ENCODE assay signal across 10 mouse cellular contexts in the genomic region with DNA sequence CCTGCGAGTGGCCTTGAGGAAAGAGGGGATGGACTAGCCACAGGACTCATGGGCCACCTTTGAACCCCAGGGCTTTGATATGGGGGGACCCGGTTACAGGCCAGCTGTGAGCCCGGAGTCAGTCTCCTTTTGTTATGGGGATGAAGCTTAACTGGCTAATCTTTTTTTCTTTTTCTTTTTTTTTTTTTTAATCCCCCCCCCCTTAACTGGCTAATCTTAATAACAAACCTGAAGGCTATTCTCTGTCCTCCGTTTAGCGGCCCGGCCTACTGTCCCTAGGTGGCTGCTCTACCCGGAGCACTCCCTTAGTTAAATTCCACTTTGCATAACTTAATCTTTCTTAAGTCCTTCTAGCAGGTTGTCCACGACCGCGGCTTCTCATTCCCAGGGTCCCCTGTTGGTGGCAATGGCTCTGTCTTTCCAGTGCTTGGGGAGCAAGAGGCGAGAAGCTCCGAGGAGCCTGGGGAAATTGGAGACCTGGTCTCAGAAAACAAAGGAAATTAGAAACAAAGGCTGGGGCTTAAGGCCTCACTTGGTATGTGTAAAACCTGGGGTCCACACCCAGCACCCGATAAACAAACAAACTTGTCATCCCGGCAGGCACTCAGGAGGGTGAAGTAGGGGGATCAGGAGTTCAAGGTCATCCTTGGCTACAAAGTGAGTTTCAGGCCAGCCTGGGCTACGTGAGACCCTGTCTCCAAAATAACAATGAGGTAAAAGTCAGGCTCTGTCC. TPM values are rescaled to one million over a fixed set of nuclear protein-coding genes. Genes with fewer than 3 reads are reported as not detected.
DNase-seq lines count a peak whose midpoint lies in the region; ATAC-seq and TF ChIP-seq lines count a peak whose summit lies in the region.
"Had no signal": no experiment of that assay in that cellular context is flagged by ENCODE, and none has a peak within 500 bp of the region (broad histone marks: within the 10 kb centered on the region; RNA-seq: fewer than 3 reads in every experiment).

No protein-coding gene starts in this region.

- no peak overlapping the region for H3K4me3 ChIP-seq in liver, adult 2 months (ENCODE audit: insufficient read depth, low read depth, low read length)
- H3K4me3 ChIP-seq in bone marrow macrophage, adult 2 months (ENCODE audit: insufficient read depth, low read length): no peak overlapping the region
- no peak overlapping the region for H3K4me3 ChIP-seq in hindbrain, embryonic 16.5 days (ENCODE audit: low read length)
- H3K4me3 ChIP-seq in liver, postnatal 0 days (ENCODE audit: low read depth, low read length): no peak overlapping the region

- H3K27ac ChIP-seq in liver, adult 2 months (replicated peaks; ENCODE audit: insufficient read depth, low read depth, low read length): peak overlapping the region; percentile 70
- peak overlapping the region; percentile 92 for H3K27ac ChIP-seq in bone marrow macrophage, adult 2 months (ENCODE audit: insufficient read depth, low read depth, low read length)
- H3K27ac ChIP-seq in hindbrain, embryonic 16.5 days (ENCODE audit: low read depth, low read length): peak overlapping the region; percentile 4; the same call in 1 of the 2 replicates
- peak overlapping the region; percentile 93 for H3K27ac ChIP-seq in liver, postnatal 0 days (ENCODE audit: low read depth)

- no peak overlapping the region for H3K4me2 ChIP-seq in hindbrain, embryonic 16.5 days (ENCODE audit: low read length)
- H3K4me2 ChIP-seq in liver, postnatal 0 days (ENCODE audit: low read depth, low read length): no peak overlapping the region; the same call in 1 of the 2 replicates

- WGBS in liver, adult 2 months: 64% methylated on average over 15 of the region's 15 CpGs
- 14% methylated on average over 15 of the region's 15 CpGs for WGBS in hindbrain, embryonic 16.5 days
- WGBS in liver, postnatal 0 days (ENCODE audit: insufficient replicate concordance): 49% methylated on average over 15 of the region's 15 CpGs

- no peaks in the 10 kb centered on the region for H3K9me3 ChIP-seq in hindbrain, embryonic 16.5 days (ENCODE audit: control insufficient read depth, low read length)
- no peaks in the 10 kb centered on the region for H3K9me3 ChIP-seq in liver, postnatal 0 days (ENCODE audit: low read length)

- no peak for TF ChIP-seq EP300 in liver, postnatal 0 days (IDR thresholded peaks at IDR 0.05; ENCODE audit: low read depth)

- no peak for DNase-seq in liver, adult 2 months (ENCODE audit: extremely low read depth, low read depth, low spot score)
- DNase-seq in liver: no peak
- no peak for DNase-seq in liver, postnatal 0 days
- DNase-seq in thymus, postnatal 0 days (ENCODE audit: low spot score): no peak
- DNase-seq in right cerebral cortex, adult 18-20 months: no peak
- DNase-seq: adrenal gland, adult 2 months; layer of hippocampus, postnatal 36 days had no signal

- H3K4me1 ChIP-seq in liver, adult 2 months (ENCODE audit: control insufficient read depth, insufficient read depth, low read length): peaks cover 24% of the 10 kb centered on the region
- H3K4me1 ChIP-seq in bone marrow macrophage, adult 2 months (ENCODE audit: control insufficient read depth, insufficient read depth, low read length): peaks cover 35% of the 10 kb centered on the region
- H3K4me1 ChIP-seq in hindbrain, embryonic 16.5 days (ENCODE audit: control insufficient read depth, insufficient read depth, low read depth, low read length): peaks cover 13% of the 10 kb centered on the region
- H3K4me1 ChIP-seq in liver, postnatal 0 days (ENCODE audit: insufficient read depth): peaks cover 48% of the 10 kb centered on the region

- peak overlapping the region; percentile 23; the same call in 1 of the 2 replicates for H3K9ac ChIP-seq in liver, adult 2 months (ENCODE audit: low read depth, low read length)
- no peak overlapping the region for H3K9ac ChIP-seq in hindbrain, embryonic 16.5 days (ENCODE audit: low read depth, low read length)
- peak overlapping the region; percentile 8 for H3K9ac ChIP-seq in liver, postnatal 0 days (replicated peaks)

- no peaks in the 10 kb centered on the region for H3K27me3 ChIP-seq in liver, adult 2 months (ENCODE audit: control insufficient read depth, insufficient read depth, low read length)
- H3K27me3 ChIP-seq in hindbrain, embryonic 16.5 days (replicated peaks; ENCODE audit: control insufficient read depth, insufficient read depth, low read length): no peaks in the 10 kb centered on the region
- H3K27me3 ChIP-seq in liver, postnatal 0 days (ENCODE audit: insufficient read depth, low read length): no peaks in the 10 kb centered on the region

- ATAC-seq in hindbrain, embryonic 16.5 days: no peak
- ATAC-seq in liver, postnatal 0 days: no peak
- no peak for ATAC-seq in megakaryocyte-erythroid progenitor cell, adult 5-6 weeks (replicated peaks; ENCODE audit: low FRiP score, low TSS enrichment, poor library complexity, severe bottlenecking)

- TF ChIP-seq POLR2A in liver, adult 2 months (IDR thresholded peaks at IDR 0.05; ENCODE audit: extremely low read depth, insufficient read depth, low read length): no peak
- TF ChIP-seq POLR2A in bone marrow macrophage, adult 2 months (IDR thresholded peaks at IDR 0.05; ENCODE audit: borderline replicate concordance, low read depth, low read length): no peak

- H3K79me2 ChIP-seq in liver, adult 2 months (ENCODE audit: control insufficient read depth, insufficient read depth, low read length): peaks cover 2% of the 10 kb centered on the region; the same call in 1 of the 2 replicates

- H3K36me3 ChIP-seq in liver, adult 2 months (ENCODE audit: control insufficient read depth, insufficient read depth, low read length): peaks cover 5% of the 10 kb centered on the region; the same call in 1 of the 2 replicates
- no peaks in the 10 kb centered on the region for H3K36me3 ChIP-seq in hindbrain, embryonic 16.5 days (ENCODE audit: control insufficient read depth, insufficient read depth, low read length)
- H3K36me3 ChIP-seq in liver, postnatal 0 days (replicated peaks; ENCODE audit: insufficient read depth, low read length): peaks cover 7% of the 10 kb centered on the region

- no peak for TF ChIP-seq CTCF in liver, adult 2 months (IDR thresholded peaks at IDR 0.05; ENCODE audit: low read depth, low read length)
- TF ChIP-seq CTCF in bone marrow macrophage, adult 2 months (IDR thresholded peaks at IDR 0.05; ENCODE audit: low read depth, low read length): no peak
- no peak for TF ChIP-seq CTCF in liver, postnatal 0 days (IDR thresholded peaks at IDR 0.05; ENCODE audit: low read depth)

RNA-seq across cellular contexts. Expression of gene Gpx4, which starts 4.1 kb away (rescaled TPM):
- 712 and 752 TPM in 2 replicates for total RNA-seq in liver, adult 2 months (2014; rRNA removed)
- 535 and 559 TPM in 2 replicates for polyA plus RNA-seq in liver, adult 2 months (2012; rRNA removed)
- polyA plus RNA-seq in bone marrow macrophage, adult 2 months (2012; ENCODE audit: insufficient read depth, insufficient read length, missing spikeins): 311 and 322 TPM in 2 replicates
- 601 and 643 TPM in 2 replicates for polyA plus RNA-seq in hindbrain, embryonic 16.5 days (2015; fragmentation: Nextera tagmentation; extraction: Ambion mirVana)
- 537 and 560 TPM in 2 replicates for polyA plus RNA-seq in liver, postnatal 0 days (2015; fragmentation: Nextera tagmentation; extraction: Ambion mirVana)
- 640 and 681 TPM in 2 replicates for polyA plus RNA-seq in thymus, postnatal 0 days (2015; fragmentation: Nextera tagmentation; extraction: Ambion mirVana)
- 566 and 603 TPM in 2 replicates for total RNA-seq in megakaryocyte-erythroid progenitor cell, adult 5-6 weeks (2014; fragmentation: Nextera tagmentation)
- total RNA-seq in megakaryocyte-erythroid progenitor cell, adult 5-6 weeks (2017): 483 and 498 TPM in 2 replicates

RNA-seq across cellular contexts. Expression of gene Polr2e, which starts 11.5 kb away (rescaled TPM):
- total RNA-seq in liver, adult 2 months (2014; rRNA removed): 26.4 and 39.1 TPM in 2 replicates
- 71.1 and 74.6 TPM in 2 replicates for polyA plus RNA-seq in liver, adult 2 months (2012; rRNA removed)
- 53.0 and 55.5 TPM in 2 replicates for polyA plus RNA-seq in bone marrow macrophage, adult 2 months (2012; ENCODE audit: insufficient read depth, insufficient read length, missing spikeins)
- polyA plus RNA-seq in hindbrain, embryonic 16.5 days (2015; fragmentation: Nextera tagmentation; extraction: Ambion mirVana): 141 and 143 TPM in 2 replicates
- polyA plus RNA-seq in liver, postnatal 0 days (2015; fragmentation: Nextera tagmentation; extraction: Ambion mirVana): 57.0 and 58.3 TPM in 2 replicates
- polyA plus RNA-seq in thymus, postnatal 0 days (2015; fragmentation: Nextera tagmentation; extraction: Ambion mirVana): 153 and 158 TPM in 2 replicates
- total RNA-seq in megakaryocyte-erythroid progenitor cell, adult 5-6 weeks (2014; fragmentation: Nextera tagmentation): 145 and 157 TPM in 2 replicates
- 142 and 150 TPM in 2 replicates for total RNA-seq in megakaryocyte-erythroid progenitor cell, adult 5-6 weeks (2017)

RNA-seq across cellular contexts. Expression of gene Arhgap45, which starts 34.6 kb away (rescaled TPM):
- total RNA-seq in liver, adult 2 months (2014; rRNA removed): 4.5 and 4.6 TPM in 2 replicates
- 7.7 and 10.9 TPM in 2 replicates for polyA plus RNA-seq in liver, adult 2 months (2012; rRNA removed)
- 218 TPM in 2 replicates for polyA plus RNA-seq in bone marrow macrophage, adult 2 months (2012; ENCODE audit: insufficient read depth, insufficient read length, missing spikeins)
- polyA plus RNA-seq in hindbrain, embryonic 16.5 days (2015; fragmentation: Nextera tagmentation; extraction: Ambion mirVana): 1.7 and 2.2 TPM in 2 replicates
- 12.1 and 14.2 TPM in 2 replicates for polyA plus RNA-seq in liver, postnatal 0 days (2015; fragmentation: Nextera tagmentation; extraction: Ambion mirVana)
- polyA plus RNA-seq in thymus, postnatal 0 days (2015; fragmentation: Nextera tagmentation; extraction: Ambion mirVana): 179 and 206 TPM in 2 replicates
- 76.2 and 103 TPM in 2 replicates for total RNA-seq in megakaryocyte-erythroid progenitor cell, adult 5-6 weeks (2014; fragmentation: Nextera tagmentation)
- 52.8 and 64.4 TPM in 2 replicates for total RNA-seq in megakaryocyte-erythroid progenitor cell, adult 5-6 weeks (2017)

RNA-seq across cellular contexts. Expression of gene Sbno2, which starts 54.3 kb away (rescaled TPM):
- total RNA-seq in liver, adult 2 months (2014; rRNA removed): 8.9 and 11.8 TPM in 2 replicates
- polyA plus RNA-seq in liver, adult 2 months (2012; rRNA removed): 19.2 and 25.9 TPM in 2 replicates
- 54.5 and 55.8 TPM in 2 replicates for polyA plus RNA-seq in bone marrow macrophage, adult 2 months (2012; ENCODE audit: insufficient read depth, insufficient read length, missing spikeins)
- 10.3 and 13.0 TPM in 2 replicates for polyA plus RNA-seq in hindbrain, embryonic 16.5 days (2015; fragmentation: Nextera tagmentation; extraction: Ambion mirVana)
- 7.4 and 8.7 TPM in 2 replicates for polyA plus RNA-seq in liver, postnatal 0 days (2015; fragmentation: Nextera tagmentation; extraction: Ambion mirVana)
- polyA plus RNA-seq in thymus, postnatal 0 days (2015; fragmentation: Nextera tagmentation; extraction: Ambion mirVana): 18.3 and 19.7 TPM in 2 replicates
- 34.4 and 39.7 TPM in 2 replicates for total RNA-seq in megakaryocyte-erythroid progenitor cell, adult 5-6 weeks (2014; fragmentation: Nextera tagmentation)
- 12.1 and 12.9 TPM in 2 replicates for total RNA-seq in megakaryocyte-erythroid progenitor cell, adult 5-6 weeks (2017)

RNA-seq across cellular contexts. Expression of gene Abca7, which starts 54.8 kb away (rescaled TPM):
- 1.4 and 1.9 TPM in 2 replicates for total RNA-seq in liver, adult 2 months (2014; rRNA removed)
- polyA plus RNA-seq in liver, adult 2 months (2012; rRNA removed): 3.2 and 3.4 TPM in 2 replicates
- 24.6 and 27.5 TPM in 2 replicates for polyA plus RNA-seq in bone marrow macrophage, adult 2 months (2012; ENCODE audit: insufficient read depth, insufficient read length, missing spikeins)
- 4.2 and 5.1 TPM in 2 replicates for polyA plus RNA-seq in hindbrain, embryonic 16.5 days (2015; fragmentation: Nextera tagmentation; extraction: Ambion mirVana)
- polyA plus RNA-seq in liver, postnatal 0 days (2015; fragmentation: Nextera tagmentation; extraction: Ambion mirVana): 2.5 and 3.1 TPM in 2 replicates
- polyA plus RNA-seq in thymus, postnatal 0 days (2015; fragmentation: Nextera tagmentation; extraction: Ambion mirVana): 5.2 and 5.8 TPM in 2 replicates
- total RNA-seq in megakaryocyte-erythroid progenitor cell, adult 5-6 weeks (2014; fragmentation: Nextera tagmentation): 27.0 and 32.9 TPM in 2 replicates
- 11.0 and 12.1 TPM in 2 replicates for total RNA-seq in megakaryocyte-erythroid progenitor cell, adult 5-6 weeks (2017)

Comparison
In these comparisons a context has a peak if more than half of its experiments do, and no peak if none do; other contexts are left out.
1. H3K27ac ChIP-seq: peak in every context shown above with its lines; median percentile 93 in liver, postnatal 0 days; 92 in bone marrow macrophage, adult 2 months; 70 in liver, adult 2 months; 4 in hindbrain, embryonic 16.5 days.
2. RNA of gene Arhgap45, which starts 34.6 kb away (polyA plus RNA-seq): 218 TPM in bone marrow macrophage, adult 2 months and 179 to 206 TPM in thymus, postnatal 0 days; 12.1 to 14.2 TPM in liver, postnatal 0 days, 7.7 to 10.9 TPM in liver, adult 2 months and 1.7 to 2.2 TPM in hindbrain, embryonic 16.5 days; every median in the first group is over 10 times any median in the second.